Mouse (Mus musculus): ENCODE measurements around the gene Enpp3. TPM values are rescaled to one million over a fixed set of nuclear protein-coding genes. Genes with fewer than 3 reads are reported as not detected.
"Not testable (repeated sequence)": the region's sequence is repeated elsewhere in the genome, so short reads cannot be mapped to it uniquely, and the experiment has no call there.

The Enpp3 gene
- total RNA-seq, 2 experiments from 2014 or later, result 0.27 TPM; not detected in 1

DNA sequence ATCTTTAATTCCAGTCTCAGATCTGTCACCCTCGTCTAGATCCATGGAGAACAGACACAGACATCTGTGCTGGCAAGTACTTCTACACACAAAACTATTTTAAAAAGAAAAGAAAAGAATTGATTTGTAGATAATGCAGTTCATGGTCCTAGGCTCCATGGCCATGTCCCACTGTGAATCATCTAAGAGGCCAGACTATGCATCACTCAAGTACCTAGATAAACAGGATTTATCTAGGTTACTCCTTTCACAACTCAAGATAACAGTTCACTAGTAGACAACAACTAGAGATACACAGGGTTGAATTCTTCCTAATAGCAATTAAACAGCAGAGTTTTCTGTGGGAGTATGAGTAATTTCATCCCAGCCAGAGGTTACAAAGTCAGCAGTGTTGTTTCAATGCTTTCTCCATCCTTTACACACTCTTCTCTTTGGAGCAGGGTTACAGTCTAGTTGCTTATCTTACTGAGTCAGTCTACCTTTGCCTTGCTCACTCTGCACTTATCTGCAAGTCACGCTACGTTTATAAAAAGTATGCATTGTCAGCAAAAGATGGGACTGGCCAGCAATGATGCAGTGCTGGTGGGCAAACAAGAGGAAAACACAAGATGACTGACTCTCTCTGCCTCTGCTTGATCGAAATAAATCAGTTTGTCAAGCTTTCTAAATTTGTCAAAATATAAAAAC lies 20.5 kb downstream of the Enpp3 start:
- H3K4me3 ChIP-seq, result no peak overlapping the region
- no peak for DNase-seq (ENCODE audit: extremely low spot score in 1 of 2, low spot score in 2 of 2)
- H3K27ac ChIP-seq, result no peak overlapping the region
- intact Hi-C loops (cut with DNase I), result no loop called here
- TF ChIP-seq CTCF (IDR thresholded peaks at IDR 0.05), result no peak

GRCm38 (mm10) chr10:24819526-24819925 lies 23.1 kb downstream of the Enpp3 start:
- no peak overlapping the region for H3K27ac ChIP-seq
- no peak overlapping the region for H3K4me3 ChIP-seq
- no peak for DNase-seq (ENCODE audit: extremely low spot score in 1 of 2, low spot score in 2 of 2)
- intact Hi-C loops (cut with DNase I), result no loop called here
- no peak for TF ChIP-seq CTCF (IDR thresholded peaks at IDR 0.05)

- intact Hi-C loops (cut with DNase I), result no loop called here
- no peak overlapping the region for H3K4me3 ChIP-seq
- H3K27ac ChIP-seq, result no peak overlapping the region
- no peak for TF ChIP-seq CTCF (IDR thresholded peaks at IDR 0.05)
- no peak for DNase-seq (ENCODE audit: extremely low spot score in 1 of 2, low spot score in 2 of 2)
Measured at GRCm38 (mm10) chr10:24810639-24811038, 32.0 kb downstream of the Enpp3 start.

DNA sequence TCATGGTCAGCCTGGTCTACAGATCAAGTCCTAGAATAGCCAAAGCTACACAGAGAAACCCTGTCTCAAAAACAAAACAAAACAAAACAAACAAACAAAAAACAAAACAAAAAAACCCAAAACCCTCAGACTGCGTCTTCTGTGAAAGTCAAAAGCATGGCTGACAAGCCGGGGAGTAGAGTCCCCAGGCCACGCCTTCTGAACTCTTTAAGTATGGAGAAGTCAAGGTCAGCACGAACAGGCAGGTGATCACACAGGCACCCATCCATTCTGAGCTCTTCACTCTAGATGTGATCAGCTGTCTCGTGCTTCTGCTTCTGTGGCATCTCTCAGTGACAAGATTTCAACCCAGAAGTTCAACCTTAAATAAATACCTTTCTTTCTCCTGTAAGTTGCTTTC lies 35.9 kb downstream of the Enpp3 start:
- TF ChIP-seq CTCF (IDR thresholded peaks at IDR 0.05), result no peak
- no peak for DNase-seq (ENCODE audit: extremely low spot score in 1 of 2, low spot score in 2 of 2)
- Histone ChIP-seq H3K27ac (no peak overlapping the region), H3K4me3 (no peak overlapping the region)
- intact Hi-C loops (cut with DNase I), result no loop called here

- no peak overlapping the region for H3K4me3 ChIP-seq
- intact Hi-C loops (cut with DNase I), result no loop called here
- no peak overlapping the region for H3K27ac ChIP-seq
- no peak for DNase-seq (ENCODE audit: extremely low spot score in 1 of 2, low spot score in 2 of 2)
- TF ChIP-seq CTCF (IDR thresholded peaks at IDR 0.05), result no peak
Measured at GRCm38 (mm10) chr10:24805876-24806275, 36.7 kb downstream of the Enpp3 start.

- Histone ChIP-seq H3K27ac (no peak overlapping the region), H3K4me3 (no peak overlapping the region)
- DNase-seq (ENCODE audit: extremely low spot score in 1 of 2, low spot score in 2 of 2), result no peak
- intact Hi-C loops (cut with DNase I), result no loop called here
- no peak for TF ChIP-seq CTCF (IDR thresholded peaks at IDR 0.05)
Measured at GRCm38 (mm10) chr10:24805173-24805572, 37.5 kb downstream of the Enpp3 start.

DNA sequence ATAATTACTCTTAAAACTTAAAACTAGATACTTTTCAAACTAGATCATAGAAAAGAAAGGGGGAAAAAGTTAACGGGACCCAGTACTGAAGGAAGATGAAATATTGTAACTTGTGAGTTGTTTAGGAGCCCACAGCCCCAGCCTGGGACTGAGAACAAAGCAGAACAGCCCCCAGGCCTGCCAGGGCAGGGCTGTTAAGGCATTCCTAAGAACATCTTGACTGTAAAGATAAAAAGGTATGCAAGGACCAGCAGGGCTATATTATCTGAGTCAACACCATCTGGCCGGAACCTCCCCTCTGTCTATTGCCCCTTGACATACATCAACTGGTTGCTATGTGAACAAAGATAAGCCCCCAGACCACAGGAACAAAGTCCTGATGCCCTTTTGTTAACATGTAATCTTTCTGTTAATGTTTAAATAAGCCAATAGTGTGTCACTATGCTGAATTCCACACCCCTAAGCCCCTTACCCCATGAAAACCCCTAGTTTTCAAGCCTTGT lies 39.8 kb downstream of the Enpp3 start:
- H3K27ac ChIP-seq; DNase-seq (ENCODE audit: extremely low spot score in 1 of 2, low spot score in 2 of 2); intact Hi-C loops (cut with DNase I); H3K4me3 ChIP-seq: not testable (repeated sequence)

DNA sequence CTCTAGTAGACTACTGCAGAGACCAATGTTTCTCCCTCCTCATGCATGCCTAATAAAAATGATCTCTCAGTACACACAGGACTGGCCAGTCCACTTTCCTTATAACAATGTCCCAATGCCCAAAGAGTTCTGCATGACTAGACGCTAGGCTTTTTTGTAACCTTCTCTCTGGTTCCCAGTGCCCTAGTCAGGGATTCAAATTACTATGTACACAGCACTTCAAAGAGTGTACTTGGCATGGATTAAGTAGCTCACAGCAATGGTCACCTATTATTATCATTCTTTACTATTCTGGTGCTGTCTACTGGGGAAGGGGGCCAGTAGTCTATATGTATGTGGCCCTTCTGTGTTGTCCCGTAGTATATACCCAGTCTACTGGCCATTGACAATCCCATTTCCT lies 40.8 kb downstream of the Enpp3 start:
- TF ChIP-seq CTCF (IDR thresholded peaks at IDR 0.05), result no peak

DNA sequence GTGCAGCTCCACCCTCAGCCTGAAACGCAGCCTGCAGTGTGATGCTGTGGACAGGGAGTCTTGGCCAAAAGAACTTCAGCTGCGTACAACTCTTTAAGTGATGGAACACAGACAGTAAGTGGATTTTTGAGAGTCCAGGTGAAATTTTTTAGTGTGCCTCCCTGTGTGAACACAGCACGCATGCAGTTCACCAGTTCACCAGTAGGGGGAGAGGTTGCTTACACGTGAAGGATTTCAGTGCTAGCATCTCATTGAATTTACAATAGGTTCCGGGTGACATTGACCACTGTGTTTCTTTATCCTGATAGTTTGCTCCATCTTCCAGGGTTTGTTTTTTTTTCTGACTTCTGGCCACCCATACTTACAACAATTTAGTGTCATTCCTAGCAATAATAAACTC lies 45.4 kb downstream of the Enpp3 start:
- intact Hi-C loops (cut with DNase I), result loop anchor here (5.0 to 10.0 kb wide), 2 partner anchors 70 to 448 kb away; partner anchors contain the start of gene Med23
- Histone ChIP-seq H3K27ac (no peak overlapping the region), H3K4me3 (no peak overlapping the region)
- peak; percentile 15 to 69 for DNase-seq (ENCODE audit: extremely low spot score in 1 of 2, low spot score in 2 of 2)
- TF ChIP-seq CTCF (IDR thresholded peaks at IDR 0.05), result peak; percentile 95

More for the DNA sequence above, 40.8 kb downstream of the Enpp3 start:
- intact Hi-C loops (cut with DNase I), result no loop called here
- Histone ChIP-seq H3K27ac (no peak overlapping the region), H3K4me3 (no peak overlapping the region)
- DNase-seq (ENCODE audit: extremely low spot score in 1 of 2, low spot score in 2 of 2), result no peak

GRCm38 (mm10) chr10:24792756-24793155 lies 49.9 kb downstream of the Enpp3 start:
- Histone ChIP-seq H3K4me3 (no peak overlapping the region), H3K27ac (no peak overlapping the region)
- intact Hi-C loops (cut with DNase I), result loop anchor here (10.0 kb wide), 1 partner anchor 452 kb away; no protein-coding TSS in a partner anchor
- DNase-seq (ENCODE audit: extremely low spot score in 1 of 2, low spot score in 2 of 2), result no peak
- no peak for TF ChIP-seq CTCF (IDR thresholded peaks at IDR 0.05)

DNA sequence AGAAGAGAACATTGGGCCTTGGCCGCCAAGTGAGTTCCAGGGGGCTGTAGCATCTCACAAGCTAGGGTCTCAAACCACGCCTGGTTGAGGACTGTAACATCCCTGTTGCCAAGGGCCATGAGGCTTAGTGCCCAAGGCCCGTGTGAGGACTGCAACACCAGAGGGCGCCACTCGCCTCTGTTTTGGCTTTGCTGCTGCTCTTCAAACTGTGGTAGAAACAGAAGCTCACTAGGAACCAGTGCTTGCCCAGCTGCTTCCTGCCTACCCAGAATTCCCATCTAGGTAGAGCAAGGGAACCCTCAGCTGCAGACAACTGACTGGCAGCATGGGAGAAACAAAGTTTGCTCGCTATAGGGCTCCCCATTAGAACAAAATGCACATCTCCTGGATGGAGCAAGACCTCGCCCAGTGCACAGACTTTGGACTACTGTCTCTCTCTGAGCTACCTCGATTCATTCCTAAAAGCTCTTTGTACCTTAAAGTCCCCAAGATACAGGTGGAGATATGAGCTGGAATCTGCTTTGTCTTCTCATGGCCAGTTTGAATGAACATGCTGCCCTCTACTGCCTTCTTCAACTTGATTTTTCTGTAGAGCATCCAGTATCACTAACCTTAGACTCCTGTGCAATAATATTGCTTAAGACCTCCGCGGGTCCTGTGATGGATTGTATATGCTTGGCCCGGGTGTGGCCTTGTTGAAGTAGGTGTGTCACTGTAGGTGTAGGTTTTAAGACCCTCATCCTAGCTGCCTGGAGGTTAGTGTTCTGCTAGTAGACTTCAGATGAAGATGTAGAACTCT lies 52.7 kb downstream of the Enpp3 start:
- TF ChIP-seq CTCF (IDR thresholded peaks at IDR 0.05), result peak; percentile 57
- peak; percentile 25 to 51 for DNase-seq (ENCODE audit: extremely low spot score in 1 of 2, low spot score in 2 of 2)
- intact Hi-C loops (cut with DNase I), result loop anchor here (2.0 to 10.0 kb wide), 2 partner anchors 159 to 455 kb away; no protein-coding TSS in a partner anchor
- Histone ChIP-seq H3K27ac (no peak overlapping the region), H3K4me3 (no peak overlapping the region)

DNA sequence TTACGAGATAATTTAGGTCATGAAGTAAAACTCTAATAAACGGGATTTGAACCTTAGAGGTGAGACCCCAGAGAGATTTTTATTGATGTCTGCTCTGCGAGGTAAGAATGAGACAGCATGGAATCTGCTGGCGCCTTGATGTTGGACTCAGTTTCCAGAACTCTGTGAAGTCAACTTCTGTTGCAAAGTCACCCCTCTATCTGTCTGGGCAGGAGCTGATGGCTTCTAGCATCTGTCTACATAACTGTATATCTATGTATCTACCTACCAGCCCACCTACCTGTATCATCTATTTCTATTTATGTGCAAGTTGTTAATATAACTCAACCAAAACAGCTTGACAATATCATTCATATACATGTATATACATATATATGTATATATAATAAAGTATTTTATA lies 57.3 kb downstream of the Enpp3 start:
- no peak for TF ChIP-seq CTCF (IDR thresholded peaks at IDR 0.05)
- no peak overlapping the region for H3K27ac ChIP-seq
- no peak for DNase-seq (ENCODE audit: extremely low spot score in 1 of 2, low spot score in 2 of 2)
- H3K4me3 ChIP-seq, result no peak overlapping the region
- intact Hi-C loops (cut with DNase I), result no loop called here
